Comparison of ENCODE assay signal across 18 mouse cellular contexts in genomic region chr14:74306717-74307307, GRCm38 (mm10).
"Had no signal": no experiment of that assay in that cellular context is flagged by ENCODE, and none has a peak within 500 bp of the region (broad histone marks: within the 10 kb centered on the region; RNA-seq: fewer than 3 reads in every experiment).

No protein-coding gene starts in this region.

- H3K36me3 ChIP-seq: midbrain, embryonic 10.5 days; midbrain, embryonic 12.5 days; neural tube, embryonic 13.5 days; neural tube, embryonic 15.5 days had no signal

- ATAC-seq: midbrain, embryonic 16.5 days had no signal

- H3K4me3 ChIP-seq: midbrain, embryonic 10.5 days; midbrain, embryonic 12.5 days; myocyte; neural tube, embryonic 13.5 days; neural tube, embryonic 15.5 days had no signal

- DNase-seq: lung, embryonic 14.5 days; lung, postnatal 10 days; lung, postnatal 4 days; midbrain, embryonic 14.5 days; retina, postnatal 1 day; right cerebral cortex, adult 18-20 months; right cerebral cortex, postnatal 25 days; right cerebral cortex, postnatal 4 days; spleen, adult 18-20 months; thymus, adult 18-20 months; thymus, postnatal 25 days; thymus, postnatal 4 days had no signal

- H3K9ac ChIP-seq: lung, embryonic 14.5 days; midbrain, embryonic 12.5 days; neural tube, embryonic 13.5 days; neural tube, embryonic 15.5 days had no signal

- H3K4me1 ChIP-seq: midbrain, embryonic 10.5 days; midbrain, embryonic 12.5 days; neural tube, embryonic 13.5 days; neural tube, embryonic 15.5 days had no signal

- H3K4me2 ChIP-seq: lung, embryonic 14.5 days; midbrain, embryonic 12.5 days; neural tube, embryonic 13.5 days; neural tube, embryonic 15.5 days had no signal

- H3K27me3 ChIP-seq: midbrain, embryonic 12.5 days; neural tube, embryonic 13.5 days; neural tube, embryonic 15.5 days had no signal

- H3K27ac ChIP-seq: midbrain, embryonic 10.5 days; midbrain, embryonic 12.5 days; neural tube, embryonic 13.5 days; neural tube, embryonic 15.5 days had no signal

- H3K9me3 ChIP-seq: midbrain, embryonic 10.5 days; midbrain, embryonic 12.5 days; neural tube, embryonic 13.5 days; neural tube, embryonic 15.5 days had no signal
